Mouse (Mus musculus): ENCODE measurements around the gene Pkd1l2. TPM values are rescaled to one million over a fixed set of nuclear protein-coding genes. Genes with fewer than 3 reads are reported as not detected.
A peak's percentile ranks its signal among the peaks of the same experiment; 100 is the strongest.

Pkd1l2 gene
- polyA plus RNA-seq, 1 experiment from 2014 or later, result not detected

DNA sequence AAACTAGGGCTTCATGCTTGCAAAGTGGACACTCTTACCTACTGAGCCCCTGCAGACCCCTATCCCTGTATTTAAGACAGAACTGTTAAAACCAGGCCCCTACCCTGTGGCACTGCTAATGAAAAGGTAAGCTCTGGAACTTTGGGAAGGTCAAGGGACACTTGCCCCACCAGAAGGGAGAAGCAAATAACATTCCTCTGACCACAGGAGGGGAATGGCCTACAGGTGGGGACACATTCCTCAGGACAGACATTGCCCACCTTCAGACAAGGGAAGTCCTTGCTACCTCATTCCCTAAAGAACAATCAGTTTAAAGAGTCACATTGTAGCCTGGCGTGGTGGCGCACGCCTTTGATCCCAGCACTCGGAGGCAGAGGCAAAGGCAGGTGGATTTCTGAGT is 64.4 kb downstream of the Pkd1l2 start:
- Histone ChIP-seq H3K4me3 (ENCODE audit: low read depth, low read length) (no peak overlapping the region), H3K4me2 (no peak overlapping the region), H3K36me3 (ENCODE audit: insufficient read depth) (no peaks in the 10 kb centered on the region), H3K4me1 (ENCODE audit: insufficient read depth) (no peaks in the 10 kb centered on the region), H3K9ac (no peak overlapping the region), H3K9me3 (ENCODE audit: low read depth, low read length) (no peaks in the 10 kb centered on the region), H3K27me3 (ENCODE audit: insufficient read depth, low read length) (no peaks in the 10 kb centered on the region), H3K27ac (ENCODE audit: low read depth) (no peak overlapping the region)
- WGBS, result 83% methylated on average over 4 of the region's 4 CpGs
- no peak for ATAC-seq (ENCODE audit: insufficient read depth)
- DNase-seq, result no peak
- TF ChIP-seq CTCF (IDR thresholded peaks at IDR 0.05; ENCODE audit: low read depth), result no peak

DNA sequence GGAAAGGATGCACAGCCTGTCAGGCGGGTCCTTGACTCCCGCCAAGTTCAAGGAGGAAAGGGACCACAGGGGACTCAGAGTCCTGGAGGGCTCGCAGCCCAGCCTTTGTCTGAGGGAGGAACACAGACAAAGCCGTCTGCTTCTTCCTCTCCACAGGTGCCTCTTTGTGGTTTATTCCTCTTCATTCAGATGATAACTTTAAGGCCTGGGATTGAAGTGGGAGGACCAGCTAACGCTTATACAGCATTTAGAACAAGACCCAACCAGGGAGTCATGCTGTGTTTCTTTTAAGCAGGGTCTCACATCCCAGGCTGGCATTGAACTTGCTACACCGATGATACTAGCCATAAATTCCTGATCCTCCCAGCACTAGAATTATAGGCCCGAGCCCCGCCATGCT is 65.2 kb downstream of the Pkd1l2 start:
- TF ChIP-seq CTCF (IDR thresholded peaks at IDR 0.05; ENCODE audit: low read depth), result no peak
- WGBS, result 64% methylated on average over 8 of the region's 8 CpGs
- no peak overlapping the region for H3K4me2 ChIP-seq
- H3K36me3 ChIP-seq (ENCODE audit: insufficient read depth), result no peaks in the 10 kb centered on the region
- no peak overlapping the region for H3K9ac ChIP-seq
- no peak overlapping the region for H3K4me3 ChIP-seq (ENCODE audit: low read depth, low read length)
- H3K4me1 ChIP-seq (ENCODE audit: insufficient read depth), result no peaks in the 10 kb centered on the region
- ATAC-seq (ENCODE audit: insufficient read depth) (no peak), DNase-seq (no peak)
- no peaks in the 10 kb centered on the region for H3K9me3 ChIP-seq (ENCODE audit: low read depth, low read length)
- H3K27me3 ChIP-seq (ENCODE audit: insufficient read depth, low read length), result no peaks in the 10 kb centered on the region
- H3K27ac ChIP-seq (ENCODE audit: low read depth), result no peak overlapping the region

GRCm38 (mm10) chr8:117015670-117016069 is 66.6 kb downstream of the Pkd1l2 start:
- no peak for DNase-seq
- WGBS, result 62% methylated on average over 4 of the region's 4 CpGs
- H3K9ac ChIP-seq, result no peak overlapping the region

DNA sequence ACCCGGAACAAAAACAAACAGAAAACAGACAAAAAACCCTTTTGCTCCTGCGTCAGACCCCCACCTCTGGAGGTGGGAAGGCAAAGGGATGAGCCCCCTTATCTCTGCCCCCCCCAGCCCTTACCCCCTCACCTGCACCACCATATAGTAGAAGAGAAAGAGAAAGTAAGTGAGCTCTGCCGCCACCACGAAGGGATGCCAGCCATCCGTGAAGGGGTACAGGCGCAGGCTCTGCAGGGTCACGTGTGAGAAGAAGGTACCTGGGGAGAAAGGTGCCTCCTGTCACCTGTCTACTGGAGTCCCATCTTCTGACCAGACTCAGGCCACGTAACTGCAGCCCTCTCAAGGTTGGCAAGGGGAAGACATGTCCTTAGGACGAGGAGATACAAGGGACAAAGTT is 70.9 kb downstream of the Pkd1l2 start:
- 78% methylated on average over 9 of the region's 9 CpGs for WGBS
- Histone ChIP-seq H3K27ac (ENCODE audit: low read depth) (no peak overlapping the region), H3K4me2 (no peak overlapping the region), H3K9me3 (ENCODE audit: low read depth, low read length) (no peaks in the 10 kb centered on the region), H3K36me3 (ENCODE audit: insufficient read depth) (no peaks in the 10 kb centered on the region), H3K4me3 (ENCODE audit: low read depth, low read length) (no peak overlapping the region), H3K27me3 (ENCODE audit: insufficient read depth, low read length) (no peaks in the 10 kb centered on the region), H3K9ac (no peak overlapping the region), H3K4me1 (ENCODE audit: insufficient read depth) (no peaks in the 10 kb centered on the region)
- DNase-seq, result no peak
- no peak for TF ChIP-seq CTCF (IDR thresholded peaks at IDR 0.05; ENCODE audit: low read depth)
- no peak for ATAC-seq (ENCODE audit: insufficient read depth)

More at GRCm38 (mm10) chr8:117015670-117016069, 66.6 kb downstream of the Pkd1l2 start:
- no peaks in the 10 kb centered on the region for H3K36me3 ChIP-seq (ENCODE audit: insufficient read depth)
- H3K4me2 ChIP-seq, result no peak overlapping the region
- H3K4me3 ChIP-seq (ENCODE audit: low read depth, low read length), result no peak overlapping the region
- no peak for ATAC-seq (ENCODE audit: insufficient read depth)
- H3K27me3 ChIP-seq (ENCODE audit: insufficient read depth, low read length), result no peaks in the 10 kb centered on the region
- no peaks in the 10 kb centered on the region for H3K9me3 ChIP-seq (ENCODE audit: low read depth, low read length)
- H3K27ac ChIP-seq (ENCODE audit: low read depth), result no peak overlapping the region
- TF ChIP-seq CTCF (IDR thresholded peaks at IDR 0.05; ENCODE audit: low read depth), result no peak
- no peaks in the 10 kb centered on the region for H3K4me1 ChIP-seq (ENCODE audit: insufficient read depth)

DNA sequence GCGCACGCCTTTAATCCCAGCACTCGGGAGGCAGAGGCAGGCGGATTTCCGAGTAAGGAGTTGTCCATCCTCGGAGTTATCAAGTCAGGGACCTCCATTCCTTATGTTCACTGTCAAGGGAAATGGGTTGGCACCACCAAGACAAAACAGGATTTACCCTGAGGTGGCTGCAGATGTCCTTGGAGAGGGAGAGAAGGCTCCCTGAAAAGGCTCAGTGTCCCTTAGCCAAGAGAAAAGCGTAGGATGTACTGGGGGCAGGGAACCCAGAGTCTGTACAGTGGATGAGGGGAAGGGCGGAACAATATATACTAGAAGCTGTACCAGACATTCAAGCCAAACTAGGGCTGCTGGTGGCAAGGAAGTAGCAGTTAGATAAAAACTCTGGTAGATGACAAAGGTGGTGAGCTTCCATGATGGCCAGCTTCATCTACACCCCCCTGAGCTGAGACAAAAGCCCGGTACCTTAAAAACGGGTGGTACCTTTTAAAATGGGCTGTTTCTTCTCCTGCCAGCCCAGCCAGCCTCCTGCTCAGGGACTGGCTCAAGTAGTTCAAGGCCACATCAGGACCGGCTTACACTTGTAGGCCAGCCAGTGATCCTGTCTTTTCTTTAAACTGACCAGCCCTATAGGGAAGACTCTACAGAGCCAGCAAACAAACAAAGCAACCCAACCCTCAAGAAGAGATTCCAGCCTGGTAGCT is 88.1 kb downstream of the Pkd1l2 start:
- DNase-seq (no peak), ATAC-seq (ENCODE audit: insufficient read depth) (no peak)
- H3K9me3 ChIP-seq (ENCODE audit: low read depth, low read length), result no peaks in the 10 kb centered on the region
- H3K27me3 ChIP-seq (ENCODE audit: insufficient read depth, low read length), result no peaks in the 10 kb centered on the region
- H3K4me2 ChIP-seq, result peak overlapping the region; percentile 97
- WGBS, result 59% methylated on average over 11 of the region's 11 CpGs
- no peak for TF ChIP-seq CTCF (IDR thresholded peaks at IDR 0.05; ENCODE audit: low read depth)
- H3K27ac ChIP-seq (ENCODE audit: low read depth), result no peak overlapping the region
- no peaks in the 10 kb centered on the region for H3K4me1 ChIP-seq (ENCODE audit: insufficient read depth)
- no peaks in the 10 kb centered on the region; the same call in 1 of the 2 replicates for H3K36me3 ChIP-seq (ENCODE audit: insufficient read depth)
- H3K9ac ChIP-seq, result peak overlapping the region; percentile 29; the same call in 1 of the 2 replicates
- peak overlapping the region; percentile 65 for H3K4me3 ChIP-seq (ENCODE audit: low read depth, low read length)

DNA sequence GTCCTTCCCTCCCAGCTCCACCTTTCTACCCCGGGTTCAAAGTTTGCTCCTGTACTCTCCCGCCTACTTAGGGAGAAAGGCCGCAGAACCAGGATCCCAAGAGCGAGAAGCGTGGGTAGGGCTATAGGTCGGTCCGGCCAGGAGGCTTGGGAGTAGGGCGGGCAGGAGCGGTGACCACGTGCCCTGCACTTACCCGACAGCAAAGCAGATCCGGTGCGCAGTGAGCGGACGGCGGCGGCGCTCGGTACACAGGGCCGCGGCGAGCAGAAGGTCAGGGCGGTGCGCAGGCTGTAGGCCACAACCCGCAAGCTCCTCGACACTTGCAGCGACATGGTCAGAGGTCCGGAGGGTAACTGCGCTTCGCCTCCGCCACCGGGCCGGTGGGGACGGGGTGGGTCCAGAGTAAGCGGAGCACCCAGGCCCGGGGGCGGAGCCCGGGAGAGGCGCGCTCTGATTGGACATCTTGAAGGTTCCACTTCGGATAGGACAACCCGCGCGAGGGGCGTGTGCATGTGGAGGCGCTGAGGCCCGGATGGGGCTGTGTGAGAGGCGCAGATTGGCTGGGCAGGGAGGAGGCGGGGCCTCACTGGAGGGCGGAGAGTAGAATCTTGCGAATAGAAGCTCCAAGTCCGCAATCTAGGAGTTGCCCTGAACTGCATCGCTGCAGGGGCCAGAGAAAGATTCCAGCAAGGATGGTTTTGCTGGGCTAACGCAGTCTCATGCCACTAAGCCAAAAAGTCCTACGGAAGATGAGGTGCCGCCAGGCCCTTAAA is 89.0 kb downstream of the Pkd1l2 start, which contains the start of gene Gcsh:
Gene Gcsh, minus strand, starts transcription at position 443 of the 773 bp plus-strand sequence.
- no peak for TF ChIP-seq CTCF (IDR thresholded peaks at IDR 0.05; ENCODE audit: low read depth)
- Histone ChIP-seq H3K9me3 (ENCODE audit: low read depth, low read length) (no peaks in the 10 kb centered on the region), H3K36me3 (ENCODE audit: insufficient read depth) (no peaks in the 10 kb centered on the region; the same call in 1 of the 2 replicates), H3K9ac (peak within 1 kb of the TSS; percentile 65), H3K27ac (ENCODE audit: low read depth) (peak within 1 kb of the TSS; percentile 42; the same call in 1 of the 2 replicates), H3K27me3 (ENCODE audit: insufficient read depth, low read length) (no peaks in the 10 kb centered on the region), H3K4me1 (ENCODE audit: insufficient read depth) (no peaks in the 10 kb centered on the region), H3K4me2 (peak within 1 kb of the TSS; percentile 97), H3K4me3 (ENCODE audit: low read depth, low read length) (peak within 1 kb of the TSS; percentile 65)
- ATAC-seq (ENCODE audit: insufficient read depth) (peak; percentile 100), DNase-seq (peak; percentile 99)
- under 1% methylated on average over 56 of the region's 56 CpGs for WGBS

Data from lung, embryonic 14.5 days (tissue).